Mouse (Mus musculus) brain, adult 10 weeks (tissue): ENCODE results near the gene Olfr1239. TPM values are rescaled to one million over a fixed set of nuclear protein-coding genes. Genes with fewer than 3 reads are reported as not detected.

Experiments
- polyA plus RNA-seq: library from polyadenylated mRNA; stranded (reverse); fragments of 350-450 nt; fragmentation: Illumina TruSeq; extraction: RNeasy Lipid Tissue Mini Kit (QIAGEN cat#74804); gene quantifications from one replicate; pipeline ENCODE4 v1.2.3, GENCODE M21; 2015; ENCODE audit warnings: low read depth, low replicate concordance

Olfr1239 gene
- not detected for polyA plus RNA-seq

GRCm38 (mm10) chr2:89420307-89420706 lies at the start of gene Olfr1239:
Olfr1239 (minus strand) TSS chr2:89420407.

DNA sequence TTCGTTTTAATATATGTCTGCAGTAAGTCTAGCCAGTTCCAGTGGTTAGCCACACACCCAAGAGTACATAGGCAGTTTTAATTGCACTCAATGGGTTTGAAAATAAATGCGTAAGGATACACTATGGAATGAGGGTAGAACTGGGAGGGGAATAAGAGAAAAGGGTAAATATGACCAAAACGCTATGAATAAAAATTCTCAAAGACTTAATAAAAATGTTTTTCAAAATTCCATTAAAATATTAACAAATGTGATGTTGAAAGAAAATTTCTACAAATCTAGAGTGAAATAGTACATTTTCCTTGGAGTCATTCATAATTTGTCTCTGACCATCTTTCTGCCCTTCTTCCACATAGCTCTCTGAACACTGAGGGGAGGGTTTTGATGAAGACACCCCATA lies 22.7 kb upstream of the Olfr1239 start, which contains the start of gene Olfr1240:
TSS of gene Olfr1240 (minus strand) at position 101 of the 400 bp plus-strand sequence.

GRCm38 (mm10) chr2:89409576-89409975 lies 10.6 kb downstream of the Olfr1239 start, which contains the start of gene Olfr1238:
Olfr1238 (minus strand) TSS chr2:89409676.

Other genes starting within 250 kb of the Olfr1239 start
- gene Olfr1225, start 245.7 kb downstream of the Olfr1239 start, polyA plus RNA-seq: not detected
- not detected for gene Olfr1226, start 220.4 kb downstream of the Olfr1239 start, polyA plus RNA-seq
- not detected for gene Olfr1228, start 166.3 kb downstream of the Olfr1239 start, polyA plus RNA-seq
- not detected for gene Olfr1229, start 132.4 kb downstream of the Olfr1239 start, polyA plus RNA-seq
- gene Olfr1230, start 123.1 kb downstream of the Olfr1239 start, polyA plus RNA-seq: not detected
- gene Olfr1231, start 113.3 kb downstream of the Olfr1239 start, polyA plus RNA-seq: not detected
- not detected for gene Olfr1232, start 90.7 kb downstream of the Olfr1239 start, polyA plus RNA-seq
- gene Olfr1233, start 78.0 kb downstream of the Olfr1239 start, polyA plus RNA-seq: not detected
- not detected for gene Olfr1234, start 55.5 kb downstream of the Olfr1239 start, polyA plus RNA-seq
- gene Olfr1238, start 10.7 kb downstream of the Olfr1239 start, polyA plus RNA-seq: not detected
- gene Olfr1240, start 22.6 kb upstream of the Olfr1239 start, polyA plus RNA-seq: not detected
- gene Olfr1241, start 66.7 kb upstream of the Olfr1239 start, polyA plus RNA-seq: not detected
- gene Olfr1242, start 77.9 kb upstream of the Olfr1239 start, polyA plus RNA-seq: not detected
- gene Olfr1243, start 111.1 kb upstream of the Olfr1239 start, polyA plus RNA-seq: not detected
- not detected for gene Olfr1245, start 158.0 kb upstream of the Olfr1239 start, polyA plus RNA-seq
- not detected for gene Olfr1246, start 172.8 kb upstream of the Olfr1239 start, polyA plus RNA-seq
- not detected for gene Olfr1247, start 193.7 kb upstream of the Olfr1239 start, polyA plus RNA-seq
- not detected for gene Olfr1248, start 197.8 kb upstream of the Olfr1239 start, polyA plus RNA-seq
- not detected for gene Olfr1249, start 214.6 kb upstream of the Olfr1239 start, polyA plus RNA-seq
- not detected for gene Olfr1250, start 241.1 kb upstream of the Olfr1239 start, polyA plus RNA-seq